9 mouse cellular contexts compared by ENCODE assay signal in genomic region chr4:89575529-89575928, GRCm38 (mm10).
DNase-seq lines count a peak whose midpoint lies in the region; ATAC-seq lines count a peak whose summit lies in the region.
"Had no signal": no experiment of that assay in that cellular context is flagged by ENCODE, and none has a peak within 500 bp of the region (broad histone marks: within the 10 kb centered on the region; RNA-seq: fewer than 3 reads in every experiment).

No protein-coding gene starts in this region.

- no peaks in the 10 kb centered on the region for H3K4me1 ChIP-seq in hindbrain, embryonic 10.5 days (replicated peaks)
- no peaks in the 10 kb centered on the region for H3K4me1 ChIP-seq in hindbrain, embryonic 13.5 days (replicated peaks)
- H3K4me1 ChIP-seq in embryonic facial prominence, embryonic 10.5 days, result no peaks in the 10 kb centered on the region
- no peaks in the 10 kb centered on the region for H3K4me1 ChIP-seq in kidney, embryonic 15.5 days
- no peaks in the 10 kb centered on the region for H3K4me1 ChIP-seq in limb, embryonic 12.5 days (replicated peaks)
- H3K4me1 ChIP-seq: lung, embryonic 15.5 days had no signal

- no peak overlapping the region for H3K4me2 ChIP-seq in hindbrain, embryonic 13.5 days
- H3K4me2 ChIP-seq in kidney, embryonic 15.5 days, result no peak overlapping the region
- H3K4me2 ChIP-seq in limb, embryonic 12.5 days, result no peak overlapping the region
- H3K4me2 ChIP-seq: lung, embryonic 15.5 days had no signal

- H3K27me3 ChIP-seq in hindbrain, embryonic 10.5 days (ENCODE audit: insufficient read depth, poor library complexity, severe bottlenecking), result no peaks in the 10 kb centered on the region
- no peaks in the 10 kb centered on the region for H3K27me3 ChIP-seq in hindbrain, embryonic 13.5 days
- H3K27me3 ChIP-seq in embryonic facial prominence, embryonic 10.5 days (replicated peaks; ENCODE audit: low read depth, poor library complexity, severe bottlenecking), result no peaks in the 10 kb centered on the region
- no peaks in the 10 kb centered on the region for H3K27me3 ChIP-seq in kidney, embryonic 15.5 days
- H3K27me3 ChIP-seq in limb, embryonic 12.5 days, result no peaks in the 10 kb centered on the region
- H3K27me3 ChIP-seq: lung, embryonic 15.5 days had no signal

- H3K36me3 ChIP-seq in hindbrain, embryonic 10.5 days, result no peaks in the 10 kb centered on the region
- no peaks in the 10 kb centered on the region for H3K36me3 ChIP-seq in hindbrain, embryonic 13.5 days
- H3K36me3 ChIP-seq in embryonic facial prominence, embryonic 10.5 days (replicated peaks), result no peaks in the 10 kb centered on the region
- no peaks in the 10 kb centered on the region for H3K36me3 ChIP-seq in kidney, embryonic 15.5 days
- no peaks in the 10 kb centered on the region for H3K36me3 ChIP-seq in limb, embryonic 12.5 days
- H3K36me3 ChIP-seq: lung, embryonic 15.5 days had no signal

- DNase-seq in hindbrain, embryonic 10.5 days (ENCODE audit: low spot score), result peak; percentile 42
- peak; percentile 52 for DNase-seq in adipocyte (ENCODE audit: low spot score)
- peak; percentile 49 for DNase-seq in embryonic facial prominence, embryonic 10.5 days (ENCODE audit: low spot score)
- DNase-seq in retina, postnatal 7 days (ENCODE audit: low read depth, low spot score), result peak; percentile 16
- no peak for DNase-seq in lung, postnatal 36 days

- 33% methylated on average over 10 of the region's 10 CpGs for WGBS in hindbrain, embryonic 10.5 days
- 29% methylated on average over 10 of the region's 10 CpGs for WGBS in hindbrain, embryonic 13.5 days
- 26% methylated on average over 10 of the region's 10 CpGs for WGBS in embryonic facial prominence, embryonic 10.5 days
- WGBS in kidney, embryonic 15.5 days, result 10% methylated on average over 10 of the region's 10 CpGs
- WGBS in limb, embryonic 12.5 days, result 22% methylated on average over 10 of the region's 10 CpGs

- no peak overlapping the region for H3K4me3 ChIP-seq in hindbrain, embryonic 10.5 days
- H3K4me3 ChIP-seq in hindbrain, embryonic 13.5 days, result no peak overlapping the region
- H3K4me3 ChIP-seq in embryonic facial prominence, embryonic 10.5 days, result no peak overlapping the region
- H3K4me3 ChIP-seq in kidney, embryonic 15.5 days (replicated peaks), result no peak overlapping the region
- H3K4me3 ChIP-seq in limb, embryonic 12.5 days (replicated peaks), result no peak overlapping the region
- H3K4me3 ChIP-seq: lung, embryonic 15.5 days had no signal

- no peaks in the 10 kb centered on the region for H3K9me3 ChIP-seq in hindbrain, embryonic 10.5 days
- H3K9me3 ChIP-seq in hindbrain, embryonic 13.5 days, result no peaks in the 10 kb centered on the region
- H3K9me3 ChIP-seq in embryonic facial prominence, embryonic 10.5 days, result no peaks in the 10 kb centered on the region
- no peaks in the 10 kb centered on the region for H3K9me3 ChIP-seq in kidney, embryonic 15.5 days (replicated peaks)
- no peaks in the 10 kb centered on the region for H3K9me3 ChIP-seq in limb, embryonic 12.5 days
- H3K9me3 ChIP-seq: lung, embryonic 15.5 days had no signal

- H3K27ac ChIP-seq in hindbrain, embryonic 10.5 days, result no peak overlapping the region
- no peak overlapping the region for H3K27ac ChIP-seq in hindbrain, embryonic 13.5 days
- no peak overlapping the region for H3K27ac ChIP-seq in embryonic facial prominence, embryonic 10.5 days (replicated peaks)
- H3K27ac ChIP-seq in kidney, embryonic 15.5 days, result no peak overlapping the region
- H3K27ac ChIP-seq in limb, embryonic 12.5 days, result no peak overlapping the region
- H3K27ac ChIP-seq: lung, embryonic 15.5 days had no signal

- no peak overlapping the region for H3K9ac ChIP-seq in hindbrain, embryonic 13.5 days
- no peak overlapping the region for H3K9ac ChIP-seq in kidney, embryonic 15.5 days
- no peak overlapping the region for H3K9ac ChIP-seq in limb, embryonic 12.5 days (replicated peaks)
- H3K9ac ChIP-seq: lung, embryonic 15.5 days had no signal

- no peak for ATAC-seq in hindbrain, embryonic 13.5 days (ENCODE audit: low FRiP score)
- ATAC-seq in kidney, embryonic 15.5 days (replicated peaks; ENCODE audit: low FRiP score), result 0 out of 2 replicates have a peak, but pooled peaks have one; percentile 54
- 0 out of 2 replicates have a peak, but pooled peaks have one; percentile 47 for ATAC-seq in limb, embryonic 12.5 days (ENCODE audit: insufficient number of reproducible peaks, insufficient read depth, low FRiP score, low TSS enrichment, low read depth)
